Mouse (Mus musculus): ENCODE measurements around the gene Scube1.

GRCm38 (mm10) chr15:83631071-83631470, 93.8 kb downstream of the Scube1 start:
- TF ChIP-seq CTCF (IDR thresholded peaks at IDR 0.05; ENCODE audit: borderline replicate concordance, insufficient read depth, low read length) = no peak
- no peak for TF ChIP-seq POLR2A (IDR thresholded peaks at IDR 0.05; ENCODE audit: low read depth, low read length)

All from embryonic fibroblast, embryonic 13.5 days (primary cell).